ENCODE assay signal across 21 mouse cellular contexts in genomic region chr10:61231756-61232155, GRCm38 (mm10).
"Had no signal": no experiment of that assay in that cellular context is flagged by ENCODE, and none has a peak within 500 bp of the region (broad histone marks: within the 10 kb centered on the region; RNA-seq: fewer than 3 reads in every experiment).

No protein-coding gene starts in this region.

- H3K4me1 ChIP-seq: limb, embryonic 13.5 days; liver, embryonic 12.5 days; liver, embryonic 15.5 days; lung, embryonic 15.5 days; megakaryocyte, embryonic 14.5 days; midbrain, embryonic 15.5 days; neural tube, embryonic 13.5 days had no signal

- ATAC-seq: liver, embryonic 12.5 days; midbrain, embryonic 15.5 days had no signal

- DNase-seq: kidney, adult 11 months; kidney, adult 8-10 months; kidney, postnatal 14 days; kidney, postnatal 4 days; layer of hippocampus, adult 9-11 months; liver; lung, adult 18-20 months; lung, postnatal 10 days; lung, postnatal 36 days; thymus, adult 18-20 months had no signal

- H3K9ac ChIP-seq: kidney, embryonic 15.5 days; limb, embryonic 13.5 days; liver, embryonic 12.5 days; liver, embryonic 15.5 days; lung, embryonic 15.5 days; midbrain, embryonic 15.5 days; neural tube, embryonic 13.5 days had no signal

- H3K36me3 ChIP-seq: kidney, embryonic 15.5 days; limb, embryonic 10.5 days; limb, embryonic 13.5 days; liver, embryonic 12.5 days; liver, embryonic 15.5 days; lung, embryonic 15.5 days; midbrain, embryonic 10.5 days; midbrain, embryonic 15.5 days; neural tube, embryonic 13.5 days had no signal

- H3K27me3 ChIP-seq: kidney, embryonic 15.5 days; limb, embryonic 13.5 days; liver, embryonic 12.5 days; liver, embryonic 15.5 days; lung, embryonic 15.5 days; midbrain, embryonic 15.5 days; neural tube, embryonic 13.5 days had no signal

- H3K9me3 ChIP-seq: kidney, embryonic 15.5 days; limb, embryonic 10.5 days; limb, embryonic 13.5 days; liver, embryonic 12.5 days; liver, embryonic 15.5 days; lung, embryonic 15.5 days; midbrain, embryonic 10.5 days; midbrain, embryonic 15.5 days; neural tube, embryonic 13.5 days had no signal

- H3K4me3 ChIP-seq: kidney, embryonic 15.5 days; layer of hippocampus, adult 2 months; limb, embryonic 10.5 days; limb, embryonic 13.5 days; liver, embryonic 12.5 days; liver, embryonic 15.5 days; lung, embryonic 15.5 days; megakaryocyte, embryonic 14.5 days; midbrain, embryonic 10.5 days; midbrain, embryonic 15.5 days; neural tube, embryonic 13.5 days had no signal

- H3K27ac ChIP-seq: kidney, embryonic 15.5 days; layer of hippocampus, adult 2 months; limb, embryonic 10.5 days; limb, embryonic 13.5 days; liver, embryonic 12.5 days; liver, embryonic 15.5 days; lung, embryonic 15.5 days; midbrain, embryonic 10.5 days; midbrain, embryonic 15.5 days; neural tube, embryonic 13.5 days had no signal

- H3K4me2 ChIP-seq: kidney, embryonic 15.5 days; limb, embryonic 13.5 days; liver, embryonic 12.5 days; liver, embryonic 15.5 days; lung, embryonic 15.5 days; midbrain, embryonic 15.5 days; neural tube, embryonic 13.5 days had no signal
